Mouse (Mus musculus) 3T3-L1 (cell line): ENCODE results near the gene Chadl.
A peak's percentile ranks its signal among the peaks of the same experiment; 100 is the strongest.
"Not testable (repeated sequence)": the region's sequence is repeated elsewhere in the genome, so short reads cannot be mapped to it uniquely, and the experiment has no call there.

ENCODE experiments used
- DNase-seq: peaks from one replicate; pipeline ENCODE4 v3.0.0-alpha.2; 2015; ENCODE audit warnings: low read depth, low spot score

Chadl gene

DNA sequence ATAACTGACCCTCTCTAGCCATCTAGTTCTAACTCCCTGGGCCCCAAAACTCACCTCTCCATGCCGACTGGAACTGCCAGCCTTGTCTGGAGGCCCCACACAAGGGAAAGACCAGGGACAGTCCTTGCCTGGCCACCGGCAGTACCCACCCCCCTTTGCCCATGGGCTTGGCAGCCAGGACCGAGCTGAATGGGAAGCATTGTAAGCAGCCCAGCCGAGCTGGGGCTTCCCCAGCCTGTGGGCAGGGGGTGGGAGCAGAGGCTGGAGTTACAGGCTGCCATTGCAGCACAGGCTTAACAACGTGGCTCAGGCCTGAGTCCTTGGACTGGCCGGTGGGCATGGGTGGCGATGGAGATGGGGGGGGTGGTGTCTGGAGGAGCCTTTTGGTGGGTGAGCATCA is at the start of gene Chadl:
Gene Chadl, minus strand, starts transcription at position 113 of the 400 bp plus-strand sequence.
- no peak for DNase-seq

DNA sequence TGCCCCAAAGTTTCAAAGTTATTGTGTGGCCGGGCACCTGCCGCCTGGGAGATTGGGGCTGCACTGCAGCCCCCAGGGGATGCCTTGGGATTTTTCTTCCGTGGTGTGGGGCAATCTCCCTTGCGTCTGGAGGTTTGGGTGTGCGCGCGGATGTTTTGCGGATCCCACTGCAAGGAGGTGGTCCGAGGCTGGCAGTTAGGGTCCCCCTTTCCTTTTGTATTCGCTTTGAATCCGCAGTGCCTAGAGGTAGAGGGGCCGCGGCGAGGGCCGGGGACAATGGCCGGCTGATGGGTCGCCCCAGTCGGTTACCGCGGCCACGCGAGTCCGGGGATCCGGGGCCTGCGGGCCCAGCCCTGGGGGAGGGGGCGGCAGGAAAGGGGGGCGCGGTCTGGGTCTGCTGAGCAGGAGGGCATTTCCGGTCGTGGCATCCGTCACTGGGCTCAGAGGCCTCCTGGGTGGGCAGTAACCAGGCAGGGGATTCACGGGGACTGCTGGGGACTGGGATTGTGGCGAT is 48.6 kb upstream of the Chadl start:
- peak; percentile 47 for DNase-seq

DNA sequence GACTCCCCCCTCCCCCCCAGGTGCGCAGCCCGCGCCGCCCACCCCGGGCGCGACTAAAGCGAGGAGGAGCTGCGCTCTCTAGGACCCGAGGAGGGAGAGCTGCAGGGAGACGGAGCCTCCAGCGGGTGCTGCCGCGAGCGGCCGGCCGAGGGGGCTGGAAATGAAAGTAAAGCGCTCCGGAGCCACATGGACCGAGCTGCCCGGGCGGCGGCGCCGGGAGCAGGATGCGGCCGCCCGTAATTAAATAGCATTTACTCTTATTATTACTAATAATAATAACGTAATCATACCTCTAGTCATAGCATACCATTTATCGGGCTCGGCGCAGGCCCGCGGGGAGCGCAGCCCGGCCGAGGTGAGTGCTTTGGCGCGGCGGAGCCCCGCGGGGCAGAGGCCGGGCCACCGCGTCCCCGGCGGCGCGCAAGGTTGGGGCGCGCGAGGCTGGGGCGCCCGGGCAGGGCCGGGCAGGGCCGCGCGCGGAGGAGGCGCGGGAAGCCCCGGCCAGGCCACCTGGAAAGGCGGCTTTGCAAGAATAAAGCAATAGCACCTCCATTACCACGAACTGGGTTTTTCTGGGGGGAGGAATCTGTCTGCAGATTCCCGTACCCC is 48.0 kb upstream of the Chadl start, which contains the start of the genes Zc3h7b and Rangap1:
Gene Zc3h7b, plus strand, starts transcription at position 66 of the 609 bp plus-strand sequence.
Gene Rangap1, minus strand, starts transcription at position 539 of the 609 bp plus-strand sequence.
- peak; percentile 68 for DNase-seq

DNA sequence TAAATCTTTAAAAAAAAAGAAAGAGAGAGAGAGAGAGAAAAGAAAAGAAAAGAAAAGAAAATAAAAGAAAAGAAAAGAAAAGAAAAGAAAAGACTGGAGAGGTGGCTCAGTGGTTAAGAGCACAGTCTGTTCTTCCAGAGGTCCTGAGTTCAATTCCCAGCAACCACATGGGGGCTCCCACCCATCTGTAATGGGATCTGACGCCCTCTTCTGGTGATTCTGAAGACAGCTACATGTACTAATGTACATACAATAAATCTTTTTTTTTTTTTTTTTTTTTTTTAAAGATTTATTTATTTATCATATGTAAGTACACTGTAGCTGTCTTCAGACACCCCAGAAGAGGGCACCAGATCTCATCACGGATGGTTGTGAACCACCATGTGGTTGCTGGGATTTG is 45.3 kb upstream of the Chadl start:
- DNase-seq: not testable (repeated sequence)

DNA sequence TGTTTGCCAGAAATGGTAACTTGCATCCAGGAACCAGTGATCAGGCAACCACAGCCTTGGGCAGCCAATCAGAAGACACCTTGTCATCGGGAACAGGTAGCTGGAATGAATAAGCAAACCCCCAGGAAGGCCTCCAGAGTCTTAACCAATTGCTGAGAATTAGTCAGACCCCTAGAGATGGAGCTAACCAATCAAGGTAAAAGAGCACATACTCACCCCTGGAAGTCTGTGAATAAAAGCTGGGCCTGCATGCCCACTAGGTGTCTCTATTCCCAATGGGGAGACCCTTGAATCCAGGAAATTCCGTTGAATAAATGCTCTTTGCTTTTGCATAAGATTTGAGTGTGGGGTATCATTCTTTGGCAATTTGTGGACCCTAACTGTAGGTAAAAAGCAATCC is 42.8 kb upstream of the Chadl start:
- DNase-seq: peak; percentile 37

DNA sequence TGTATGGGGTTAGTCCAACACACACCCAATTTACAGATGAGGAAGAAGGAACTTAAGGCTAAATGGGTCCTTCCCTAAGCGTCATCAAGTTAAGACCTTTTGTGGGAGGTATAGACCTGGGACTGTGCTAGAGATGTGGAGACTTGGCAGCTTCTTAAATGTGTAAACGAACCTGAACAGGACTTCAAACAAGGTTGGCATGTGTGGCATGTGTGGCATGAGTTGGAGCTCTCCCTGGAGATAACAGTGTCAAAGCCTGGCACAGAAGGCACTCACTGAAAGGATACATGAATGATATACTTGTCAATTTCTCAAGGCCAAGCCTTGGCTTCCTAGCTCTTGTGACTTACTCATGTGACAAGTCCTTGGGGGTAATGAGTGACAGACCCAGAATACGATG is 42.2 kb upstream of the Chadl start:
- DNase-seq: no peak

DNA sequence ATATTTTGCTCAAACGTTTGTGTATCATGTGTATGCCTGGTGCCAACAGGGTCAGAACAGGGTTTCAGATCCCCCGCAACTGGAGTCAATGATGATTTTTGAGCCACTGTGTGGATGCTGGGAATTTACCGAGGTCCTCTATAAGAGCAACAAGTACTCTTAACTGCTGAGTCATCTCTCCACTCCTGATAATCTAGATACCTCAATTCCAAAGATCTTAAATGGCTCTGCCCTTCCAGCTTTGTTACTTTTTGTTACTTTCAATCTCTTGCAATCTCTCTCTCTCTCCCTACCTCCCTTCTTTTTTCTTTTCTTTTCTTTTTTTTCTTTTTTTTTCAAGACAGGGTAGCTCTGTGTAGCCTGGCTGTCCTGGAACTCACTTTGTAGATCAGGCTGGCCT is 38.0 kb upstream of the Chadl start:
- peak; percentile 14 for DNase-seq

DNA sequence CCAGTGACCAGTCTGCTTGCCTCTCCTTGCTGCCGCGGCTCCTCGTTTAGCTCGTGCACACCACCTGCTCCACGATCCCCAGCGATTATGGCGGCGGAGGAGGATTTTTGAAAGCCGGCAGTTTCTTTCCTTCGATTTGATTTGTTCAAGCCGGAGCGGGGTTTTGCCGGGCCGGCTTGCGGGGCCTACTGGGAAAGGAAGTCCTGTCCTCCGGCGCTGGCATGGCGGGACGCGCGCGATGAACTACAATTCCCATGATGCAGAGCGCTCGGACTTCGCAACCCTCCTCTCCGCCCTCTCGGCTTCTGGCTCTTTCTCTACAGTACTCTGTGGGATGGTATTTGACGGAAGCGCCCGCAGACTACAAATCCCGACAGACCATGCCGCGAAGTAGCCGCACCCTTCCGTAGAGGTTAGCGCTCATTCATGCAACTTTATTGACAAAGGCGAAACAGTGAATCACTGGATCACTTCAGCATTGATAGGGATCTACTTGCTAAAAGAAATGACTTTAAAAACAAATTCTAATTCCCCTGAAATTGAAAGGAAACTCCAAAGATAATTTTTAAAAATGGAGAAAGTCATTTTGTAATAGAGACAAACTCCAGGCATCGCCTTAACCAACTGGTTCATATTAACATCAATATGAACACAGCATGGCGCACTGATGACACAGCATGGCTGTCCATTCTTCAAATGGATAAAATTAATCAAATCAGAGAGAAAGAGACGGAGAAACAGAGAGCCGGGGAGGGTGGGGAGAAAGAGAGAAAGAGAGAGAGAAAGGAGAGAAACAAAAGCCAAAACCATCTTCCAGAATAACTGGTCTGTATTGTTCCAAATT is 32.9 kb upstream of the Chadl start:
- peak; percentile 99 for DNase-seq

DNA sequence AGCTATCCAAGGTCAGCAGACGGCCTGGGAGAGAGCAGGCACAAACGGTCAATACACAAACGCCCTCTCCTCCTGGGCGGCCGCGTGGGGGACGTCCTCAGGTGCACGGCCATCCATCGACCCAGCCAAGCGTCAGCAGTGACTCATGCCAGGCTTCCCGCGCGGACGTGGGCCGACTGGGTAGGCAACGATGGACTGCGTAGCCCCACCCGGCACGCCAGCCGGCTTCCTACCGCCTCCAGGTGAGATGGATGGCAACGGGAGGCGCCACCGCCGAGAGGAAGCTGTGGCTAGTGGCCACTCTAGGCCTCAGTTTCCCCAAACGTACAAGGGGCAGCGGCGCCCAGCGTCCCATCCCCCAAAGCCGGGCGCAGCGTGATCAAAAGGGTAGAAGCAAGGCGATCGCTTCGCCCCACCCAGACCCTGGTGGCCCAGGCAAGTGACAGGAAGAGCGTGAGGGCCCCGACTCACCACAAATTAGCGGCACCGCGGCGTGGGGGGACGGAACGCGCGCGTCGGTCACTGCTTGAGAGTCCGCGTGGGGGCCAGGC is 32.2 kb upstream of the Chadl start:
- DNase-seq: peak; percentile 29

DNA sequence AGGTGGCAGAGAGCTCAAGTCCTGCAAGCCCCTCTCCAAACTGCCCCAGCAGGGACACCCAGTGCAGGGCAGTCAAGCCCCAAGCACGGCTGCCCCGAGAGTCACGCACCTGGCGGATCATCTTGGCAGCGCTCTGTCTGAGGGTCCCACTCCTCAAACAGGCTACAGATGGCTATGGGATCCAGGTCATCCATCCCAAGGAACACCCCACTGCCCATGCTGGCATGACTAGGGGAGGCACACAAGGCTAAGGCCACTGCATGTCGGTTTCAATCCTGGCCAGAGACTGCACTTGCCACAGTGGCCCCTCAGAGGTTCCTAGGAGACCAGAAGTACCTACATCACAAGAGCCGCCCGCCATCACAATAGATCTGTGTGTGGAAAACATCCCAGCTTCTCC is 28.9 kb upstream of the Chadl start:
- no peak for DNase-seq

DNA sequence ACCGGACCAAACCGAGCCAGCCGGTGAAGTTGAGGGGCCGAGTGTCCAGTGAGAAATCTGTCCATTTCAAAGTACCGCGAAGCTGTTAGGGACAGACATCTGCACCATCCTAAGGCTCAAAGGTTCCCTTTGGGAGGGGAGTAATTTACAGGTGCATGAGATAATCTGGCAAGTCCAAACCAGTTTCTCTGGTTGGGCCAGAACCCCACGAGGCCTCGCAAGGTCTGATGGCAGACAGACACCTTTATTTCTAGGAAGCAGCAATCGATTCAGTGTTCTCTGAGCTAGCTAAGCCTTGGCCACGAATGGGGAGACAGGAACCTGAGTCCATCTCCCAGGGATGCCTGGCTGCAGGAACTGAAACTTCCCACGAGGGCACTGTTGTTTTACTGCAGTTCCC is 26.6 kb upstream of the Chadl start:
- DNase-seq: no peak

DNA sequence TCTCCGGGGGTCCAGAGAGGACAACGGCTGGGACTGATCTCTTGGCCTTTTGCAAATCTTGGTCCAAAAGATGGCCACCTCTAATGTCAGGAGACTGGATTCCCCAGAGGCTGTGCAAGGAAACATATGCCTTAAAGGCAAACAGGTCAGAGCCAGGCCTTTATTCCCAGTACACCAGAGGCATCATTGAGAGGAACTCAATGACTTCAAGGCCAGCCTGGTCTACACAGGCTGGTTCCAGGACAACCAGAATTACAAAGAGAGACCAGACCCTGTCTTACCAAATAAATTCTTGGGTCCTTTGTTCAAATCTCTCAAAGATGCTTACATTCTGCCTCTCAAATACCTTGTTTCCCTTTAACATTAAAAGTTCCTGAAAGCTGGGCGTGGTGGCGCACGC is 25.3 kb upstream of the Chadl start:
- DNase-seq: no peak

DNA sequence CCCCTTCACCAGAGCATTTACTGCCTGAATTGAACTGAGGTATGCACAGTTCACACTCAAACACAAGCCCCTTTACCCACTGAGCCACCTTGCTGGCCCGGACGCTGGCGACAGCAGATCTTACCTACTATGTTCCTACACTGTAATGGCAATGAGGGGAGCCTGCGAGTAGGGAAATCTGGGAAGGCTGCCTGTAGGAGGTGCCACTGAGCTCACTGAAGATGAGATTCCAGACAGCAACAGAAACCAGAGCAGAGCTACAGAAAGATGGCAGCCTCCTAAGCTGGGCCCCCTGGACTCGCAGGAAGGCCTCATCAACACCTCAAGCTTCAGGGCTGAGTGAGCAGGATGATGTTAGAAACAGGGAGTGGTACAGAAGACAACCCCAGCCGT is 22.0 kb upstream of the Chadl start:
- peak; percentile 27 for DNase-seq

DNA sequence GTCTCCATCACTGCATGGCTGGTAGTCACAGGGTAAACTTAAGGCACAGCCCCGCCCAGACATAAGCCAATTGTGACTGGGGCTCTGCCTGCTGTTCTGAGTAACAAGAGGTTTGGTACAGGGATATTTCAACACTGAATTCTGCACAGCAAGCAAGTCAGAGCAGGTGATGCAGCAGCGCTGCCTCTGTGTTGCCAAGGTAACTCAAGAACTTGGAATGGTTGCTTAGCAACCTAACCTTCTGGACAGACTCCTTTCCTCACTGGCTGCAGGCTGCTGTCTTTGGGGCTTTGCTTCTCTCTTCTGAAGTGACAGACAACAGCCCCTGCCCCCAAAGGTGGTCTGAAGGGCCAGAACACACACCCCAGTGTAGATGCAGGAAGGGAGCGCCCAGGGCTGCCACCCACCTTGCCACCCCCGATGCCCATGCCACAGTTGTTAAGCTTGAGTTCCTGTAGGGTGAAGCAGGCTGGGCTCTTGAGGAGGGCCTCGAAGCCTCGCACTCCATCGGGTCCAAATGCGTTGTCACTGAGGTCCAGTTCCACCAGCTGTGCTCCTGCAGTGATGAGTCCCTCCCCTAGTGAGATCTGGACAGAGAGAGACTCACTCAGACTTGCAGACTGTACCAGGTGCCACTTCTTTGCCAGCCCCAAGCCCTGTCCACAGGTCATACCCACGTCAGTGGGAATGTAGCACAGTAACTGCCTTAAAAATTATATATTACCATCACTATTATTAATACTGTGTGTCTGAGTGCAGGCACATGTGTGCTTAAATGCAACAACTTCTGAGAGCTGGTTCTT is 21.4 kb upstream of the Chadl start:
- DNase-seq: no peak

DNA sequence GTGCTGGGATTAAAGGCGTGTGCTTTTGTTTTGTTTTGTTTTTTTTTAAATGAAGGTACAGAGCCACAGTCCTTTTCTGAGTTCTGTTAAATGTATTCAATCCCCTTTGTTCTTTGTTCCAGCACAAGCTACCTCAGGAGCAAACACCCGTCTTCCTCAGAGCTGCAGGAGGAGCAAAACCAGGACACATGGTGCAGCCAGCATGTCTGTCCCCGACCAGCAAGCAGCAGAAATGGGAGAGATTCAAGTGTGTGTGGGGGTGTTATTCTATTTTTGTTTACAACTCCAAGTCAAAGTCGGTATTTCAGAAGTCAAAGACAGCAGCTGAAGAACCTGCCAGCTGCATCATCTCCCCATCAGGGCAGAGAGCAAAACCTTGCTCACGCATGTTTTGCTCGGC is 16.7 kb upstream of the Chadl start:
- no peak for DNase-seq

DNA sequence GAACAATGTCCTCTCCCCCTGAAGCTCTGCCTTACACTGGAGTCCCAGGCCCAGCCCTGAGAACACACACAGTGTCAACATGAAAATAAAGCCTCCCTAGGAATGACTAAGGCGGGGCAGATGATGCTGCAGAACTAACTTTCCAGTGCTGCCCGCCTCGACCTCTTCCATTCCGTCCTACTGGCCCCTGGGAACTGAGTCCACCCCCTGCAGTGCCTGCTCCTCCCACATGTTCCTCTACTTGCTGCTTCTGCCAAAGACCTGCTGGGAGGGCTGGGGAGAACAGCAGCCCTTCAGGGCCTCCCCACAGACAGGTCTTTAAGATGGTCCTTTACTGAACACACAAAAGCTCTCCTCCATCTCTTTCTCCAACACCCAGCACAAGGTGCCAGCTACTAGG is 13.7 kb upstream of the Chadl start:
- no peak for DNase-seq

DNA sequence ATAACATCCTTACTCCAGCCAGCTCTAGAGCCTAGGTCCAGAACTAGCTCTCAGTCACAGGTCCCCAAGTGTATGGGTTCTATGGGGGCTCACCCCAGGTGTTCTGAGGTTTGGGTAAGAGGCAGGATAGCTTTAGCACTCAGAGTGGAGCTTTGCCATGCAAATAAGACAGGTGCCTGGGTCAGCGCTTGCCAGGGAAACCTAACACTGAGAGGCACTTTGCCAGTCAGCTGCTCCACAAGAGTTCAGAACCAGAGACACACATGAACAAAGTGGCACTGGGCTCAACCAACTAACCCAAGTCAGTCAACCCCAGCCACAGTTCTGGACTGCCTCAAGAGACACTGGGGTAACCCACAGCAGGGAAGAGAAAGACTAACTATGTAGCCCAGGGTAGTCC is 12.6 kb upstream of the Chadl start:
- DNase-seq: no peak

DNA sequence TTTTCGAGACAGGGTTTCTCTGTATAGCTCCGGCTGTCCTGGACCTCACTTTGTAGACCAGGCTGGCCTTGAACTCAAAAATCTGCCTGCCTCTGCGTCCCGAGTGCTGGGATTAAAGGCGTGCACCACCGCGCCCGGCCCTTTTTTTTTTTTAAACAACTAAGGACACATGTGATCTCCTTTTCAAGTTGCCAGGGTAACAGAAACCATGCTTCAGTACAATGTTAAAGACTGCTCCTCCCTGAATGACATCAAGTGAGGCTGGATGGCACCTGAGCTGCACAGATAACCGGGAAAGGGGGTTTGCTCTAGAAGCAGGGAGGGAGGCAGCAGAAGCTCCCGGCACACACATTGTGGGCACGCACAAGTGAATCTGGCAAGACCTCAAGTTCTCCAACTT is 11.9 kb upstream of the Chadl start:
- DNase-seq: no peak

DNA sequence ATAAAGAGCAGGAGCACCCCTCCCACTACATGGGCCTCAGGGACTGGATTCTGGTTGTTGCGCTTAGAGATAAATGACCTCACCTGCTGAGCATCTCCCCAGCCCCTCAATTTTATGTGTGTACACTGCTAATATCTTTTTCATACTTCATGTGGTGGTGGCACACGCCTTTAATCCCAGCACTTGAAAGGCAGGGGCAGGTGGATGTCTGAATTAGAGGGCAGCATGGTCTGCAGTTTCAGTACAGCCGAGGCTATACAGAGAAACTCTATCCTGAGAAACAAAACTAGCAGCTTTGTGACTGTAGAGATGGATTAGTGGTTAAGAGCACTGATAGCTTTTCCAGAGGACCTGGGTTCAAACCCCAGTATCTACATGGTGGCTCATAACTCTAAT is 6.0 kb upstream of the Chadl start:
- DNase-seq: no peak

DNA sequence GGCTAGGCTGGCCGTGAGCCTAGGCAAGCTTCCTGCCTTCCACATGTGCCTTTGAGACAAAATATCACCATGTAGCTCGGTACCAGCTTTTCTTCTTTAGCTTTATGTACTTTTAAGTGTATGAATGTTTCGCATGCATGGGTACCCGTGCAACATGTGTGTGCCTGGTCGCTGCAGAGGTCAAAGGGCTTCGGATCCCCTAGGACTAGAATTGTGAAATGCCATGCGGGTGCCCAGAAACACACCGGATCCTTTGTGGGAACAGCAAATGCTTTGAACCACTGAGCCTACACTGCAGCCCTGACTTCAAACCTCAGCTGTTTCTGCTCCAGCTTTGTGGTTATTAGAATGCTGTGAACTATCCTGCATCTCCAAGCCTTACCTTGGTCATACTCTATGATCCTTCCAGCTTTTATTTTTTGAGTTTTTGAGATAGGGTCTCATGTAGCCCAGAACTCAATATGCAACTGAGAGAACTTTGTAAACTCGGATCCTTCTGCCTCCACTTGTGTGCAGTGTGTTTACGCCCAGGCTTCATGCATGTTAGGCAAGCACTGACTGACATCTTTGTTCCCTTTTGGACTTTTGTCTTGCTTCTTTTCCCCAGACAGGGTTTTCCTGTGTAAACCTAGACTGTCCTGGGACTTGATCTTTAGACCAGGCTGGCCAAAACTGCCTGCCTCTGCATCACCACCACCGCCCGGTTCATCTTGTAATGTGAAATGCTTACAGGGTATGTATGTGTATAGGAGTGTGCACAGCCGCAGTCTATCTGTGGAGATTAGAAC is 5.4 kb upstream of the Chadl start:
- no peak for DNase-seq

DNA sequence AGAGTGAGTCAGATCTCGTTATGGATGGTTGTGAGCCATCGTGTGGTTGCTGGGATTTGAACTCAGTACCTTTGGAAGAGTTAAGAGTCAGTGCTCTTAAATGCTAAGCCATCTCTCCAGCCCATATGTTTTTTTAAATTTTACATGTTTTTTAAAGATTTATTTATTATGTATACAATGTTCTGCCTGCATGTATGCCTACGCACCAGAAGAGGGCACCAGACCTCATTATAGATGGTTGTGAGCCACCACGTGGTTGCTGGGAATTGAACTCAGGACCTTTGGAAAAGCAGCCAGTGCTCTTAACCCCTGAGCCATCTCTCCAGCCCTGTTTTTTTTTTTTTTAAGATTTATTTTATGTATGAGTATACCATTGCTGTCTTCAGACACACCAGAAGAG is 4.3 kb upstream of the Chadl start:
- DNase-seq: not testable (repeated sequence)
